Mouse (Mus musculus): ENCODE measurements at regions not wholly inside any gene's neighbourhood (a gene's known extent, or its start where the extent isn't known, plus 50 kb on each side); places are given as distances from the start of the nearest gene placed in this dataset.

- no peak overlapping the region for H3K4me2 ChIP-seq (ENCODE audit: low read length)
- no peak overlapping the region for H3K27ac ChIP-seq (ENCODE audit: low read depth, low read length)
- H3K9ac ChIP-seq (ENCODE audit: low read length) = no peak overlapping the region
- no peak overlapping the region for H3K4me3 ChIP-seq (ENCODE audit: low read depth, low read length)
- WGBS = 97% methylated on average over 1 of the region's 1 CpGs
- H3K36me3 ChIP-seq (ENCODE audit: control insufficient read depth, insufficient read depth, low read length) = no peaks in the 10 kb centered on the region
- ATAC-seq = no peak
- no peaks in the 10 kb centered on the region for H3K9me3 ChIP-seq (replicated peaks; ENCODE audit: control insufficient read depth, low read length)
- H3K4me1 ChIP-seq (ENCODE audit: control insufficient read depth, insufficient read depth, low read length) = no peaks in the 10 kb centered on the region
- DNase-seq (ENCODE audit: low spot score) = peak; percentile 17
- H3K27me3 ChIP-seq (replicated peaks; ENCODE audit: control insufficient read depth, insufficient read depth, low read length) = no peaks in the 10 kb centered on the region
These were observed 2631.2 kb upstream of the 5930422O12Rik start for GRCm38 (mm10) chr8:30797341-30797740.

GRCm38 (mm10) chr8:30817028-30817427 is 2611.5 kb upstream of the 5930422O12Rik start:
- WGBS = 93% methylated on average over 5 of the region's 5 CpGs
- no peak for ATAC-seq
- H3K36me3 ChIP-seq (ENCODE audit: control insufficient read depth, insufficient read depth, low read length) = no peaks in the 10 kb centered on the region
- no peaks in the 10 kb centered on the region for H3K4me1 ChIP-seq (ENCODE audit: control insufficient read depth, insufficient read depth, low read length)
- DNase-seq (ENCODE audit: low spot score) = no peak
- H3K9me3 ChIP-seq (replicated peaks; ENCODE audit: control insufficient read depth, low read length) = no peaks in the 10 kb centered on the region
- H3K9ac ChIP-seq (ENCODE audit: low read length) = no peak overlapping the region
- H3K4me3 ChIP-seq (ENCODE audit: low read depth, low read length) = no peak overlapping the region
- no peak overlapping the region for H3K27ac ChIP-seq (ENCODE audit: low read depth, low read length)
- no peaks in the 10 kb centered on the region for H3K27me3 ChIP-seq (replicated peaks; ENCODE audit: control insufficient read depth, insufficient read depth, low read length)
- H3K4me2 ChIP-seq (ENCODE audit: low read length) = no peak overlapping the region

GRCm38 (mm10) chr8:30822835-30823587 is 2605.5 kb upstream of the 5930422O12Rik start:
- Histone ChIP-seq H3K4me3 (ENCODE audit: low read depth, low read length) (no peak overlapping the region), H3K9ac (ENCODE audit: low read length) (no peak overlapping the region), H3K4me2 (ENCODE audit: low read length) (no peak overlapping the region), H3K9me3 (replicated peaks; ENCODE audit: control insufficient read depth, low read length) (no peaks in the 10 kb centered on the region), H3K4me1 (ENCODE audit: control insufficient read depth, insufficient read depth, low read length) (no peaks in the 10 kb centered on the region), H3K36me3 (ENCODE audit: control insufficient read depth, insufficient read depth, low read length) (no peaks in the 10 kb centered on the region), H3K27ac (ENCODE audit: low read depth, low read length) (no peak overlapping the region), H3K27me3 (replicated peaks; ENCODE audit: control insufficient read depth, insufficient read depth, low read length) (no peaks in the 10 kb centered on the region)
- WGBS = 71% methylated on average over 25 of the region's 25 CpGs
- ATAC-seq (no peak), DNase-seq (ENCODE audit: low spot score) (no peak)

GRCm38 (mm10) chr8:30823588-30823938 is 2604.9 kb upstream of the 5930422O12Rik start:
- DNase-seq (ENCODE audit: low spot score) (no peak), ATAC-seq (no peak)
- Histone ChIP-seq H3K9me3 (replicated peaks; ENCODE audit: control insufficient read depth, low read length) (no peaks in the 10 kb centered on the region), H3K36me3 (ENCODE audit: control insufficient read depth, insufficient read depth, low read length) (no peaks in the 10 kb centered on the region), H3K4me1 (ENCODE audit: control insufficient read depth, insufficient read depth, low read length) (no peaks in the 10 kb centered on the region), H3K27me3 (replicated peaks; ENCODE audit: control insufficient read depth, insufficient read depth, low read length) (no peaks in the 10 kb centered on the region), H3K27ac (ENCODE audit: low read depth, low read length) (no peak overlapping the region), H3K4me3 (ENCODE audit: low read depth, low read length) (no peak overlapping the region), H3K4me2 (ENCODE audit: low read length) (no peak overlapping the region), H3K9ac (ENCODE audit: low read length) (no peak overlapping the region)
- 92% methylated on average over 11 of the region's 11 CpGs for whole genome bisulfite sequencing

- Histone ChIP-seq H3K4me2 (ENCODE audit: low read length) (no peak overlapping the region), H3K9ac (ENCODE audit: low read length) (no peak overlapping the region), H3K9me3 (replicated peaks; ENCODE audit: control insufficient read depth, low read length) (no peaks in the 10 kb centered on the region), H3K27ac (ENCODE audit: low read depth, low read length) (no peak overlapping the region), H3K27me3 (replicated peaks; ENCODE audit: control insufficient read depth, insufficient read depth, low read length) (no peaks in the 10 kb centered on the region), H3K4me3 (ENCODE audit: low read depth, low read length) (no peak overlapping the region), H3K36me3 (ENCODE audit: control insufficient read depth, insufficient read depth, low read length) (no peaks in the 10 kb centered on the region), H3K4me1 (ENCODE audit: control insufficient read depth, insufficient read depth, low read length) (no peaks in the 10 kb centered on the region)
- no peak for ATAC-seq
- 87% methylated on average over 4 of the region's 4 CpGs for whole genome bisulfite sequencing
- DNase-seq (ENCODE audit: low spot score) = no peak
These were observed 2602.5 kb upstream of the 5930422O12Rik start for GRCm38 (mm10) chr8:30826021-30826420.

GRCm38 (mm10) chr8:30838056-30838455 is 2590.5 kb upstream of the 5930422O12Rik start:
- no peak overlapping the region for H3K9ac ChIP-seq (ENCODE audit: low read length)
- no peaks in the 10 kb centered on the region; the same call in 1 of the 2 replicates for H3K4me1 ChIP-seq (ENCODE audit: control insufficient read depth, insufficient read depth, low read length)
- H3K4me3 ChIP-seq (ENCODE audit: low read depth, low read length) = no peak overlapping the region
- H3K36me3 ChIP-seq (ENCODE audit: control insufficient read depth, insufficient read depth, low read length) = no peaks in the 10 kb centered on the region
- peak; percentile 50; the same call in 1 of the 2 replicates for ATAC-seq
- WGBS = 63% methylated on average over 8 of the region's 8 CpGs
- no peak overlapping the region for H3K27ac ChIP-seq (ENCODE audit: low read depth, low read length)
- H3K27me3 ChIP-seq (replicated peaks; ENCODE audit: control insufficient read depth, insufficient read depth, low read length) = no peaks in the 10 kb centered on the region
- no peak overlapping the region for H3K4me2 ChIP-seq (ENCODE audit: low read length)
- DNase-seq (ENCODE audit: low spot score) = peak; percentile 71
- no peaks in the 10 kb centered on the region for H3K9me3 ChIP-seq (replicated peaks; ENCODE audit: control insufficient read depth, low read length)

- peak; percentile 67 for ATAC-seq
These were observed 2588.4 kb upstream of the 5930422O12Rik start for GRCm38 (mm10) chr8:30840064-30840463.

GRCm38 (mm10) chr8:30863017-30863416 is 2565.5 kb upstream of the 5930422O12Rik start:
- Histone ChIP-seq H3K27ac (ENCODE audit: low read depth, low read length) (no peak overlapping the region), H3K36me3 (ENCODE audit: control insufficient read depth, insufficient read depth, low read length) (no peaks in the 10 kb centered on the region), H3K27me3 (replicated peaks; ENCODE audit: control insufficient read depth, insufficient read depth, low read length) (no peaks in the 10 kb centered on the region), H3K9me3 (replicated peaks; ENCODE audit: control insufficient read depth, low read length) (no peaks in the 10 kb centered on the region), H3K9ac (ENCODE audit: low read length) (no peak overlapping the region), H3K4me2 (ENCODE audit: low read length) (no peak overlapping the region), H3K4me3 (ENCODE audit: low read depth, low read length) (no peak overlapping the region), H3K4me1 (ENCODE audit: control insufficient read depth, insufficient read depth, low read length) (peaks cover 8% of the 10 kb centered on the region; the same call in 1 of the 2 replicates)
- DNase-seq (ENCODE audit: low spot score) = peak; percentile 25
- ATAC-seq = peak; percentile 52; the same call in 1 of the 2 replicates
- WGBS = 7% methylated on average over 4 of the region's 4 CpGs

More at GRCm38 (mm10) chr8:30840064-30840463, 2588.4 kb upstream of the 5930422O12Rik start:
- 33% methylated on average over 8 of the region's 8 CpGs for WGBS
- Histone ChIP-seq H3K4me3 (ENCODE audit: low read depth, low read length) (no peak overlapping the region), H3K9ac (ENCODE audit: low read length) (no peak overlapping the region), H3K27ac (ENCODE audit: low read depth, low read length) (no peak overlapping the region), H3K36me3 (ENCODE audit: control insufficient read depth, insufficient read depth, low read length) (no peaks in the 10 kb centered on the region), H3K4me1 (ENCODE audit: control insufficient read depth, insufficient read depth, low read length) (no peaks in the 10 kb centered on the region; the same call in 1 of the 2 replicates), H3K9me3 (replicated peaks; ENCODE audit: control insufficient read depth, low read length) (no peaks in the 10 kb centered on the region), H3K27me3 (replicated peaks; ENCODE audit: control insufficient read depth, insufficient read depth, low read length) (no peaks in the 10 kb centered on the region), H3K4me2 (ENCODE audit: low read length) (no peak overlapping the region)
- peak; percentile 67 for DNase-seq (ENCODE audit: low spot score)

- no peak overlapping the region for H3K4me3 ChIP-seq (ENCODE audit: low read depth, low read length)
- DNase-seq (ENCODE audit: low spot score) (no peak), ATAC-seq (no peak)
- no peaks in the 10 kb centered on the region for H3K4me1 ChIP-seq (ENCODE audit: control insufficient read depth, insufficient read depth, low read length)
- no peaks in the 10 kb centered on the region for H3K9me3 ChIP-seq (replicated peaks; ENCODE audit: control insufficient read depth, low read length)
- no peaks in the 10 kb centered on the region for H3K36me3 ChIP-seq (ENCODE audit: control insufficient read depth, insufficient read depth, low read length)
- H3K27ac ChIP-seq (ENCODE audit: low read depth, low read length) = no peak overlapping the region
- no peak overlapping the region for H3K4me2 ChIP-seq (ENCODE audit: low read length)
- H3K27me3 ChIP-seq (replicated peaks; ENCODE audit: control insufficient read depth, insufficient read depth, low read length) = no peaks in the 10 kb centered on the region
- no peak overlapping the region for H3K9ac ChIP-seq (ENCODE audit: low read length)
- WGBS = 90% methylated on average over 11 of the region's 11 CpGs
These were observed 2522.3 kb upstream of the 5930422O12Rik start for GRCm38 (mm10) chr8:30906044-30906695.

All from forebrain, embryonic 14.5 days (tissue).